Mouse (Mus musculus) Patski (cell line): ENCODE data around the gene Nmnat3. TPM values are rescaled to one million over a fixed set of nuclear protein-coding genes. Genes with fewer than 3 reads are reported as not detected.
A peak's percentile ranks its signal among the peaks of the same experiment; 100 is the strongest.

ENCODE experiments used
- ATAC-seq: fragments of 100-300 bp; one replicate; pipeline ENCODE4 v1.8.0; 2021
- CTCF ChIA-PET: fragments of 350-600 bp; sonication (Branson Sonifier 250); formaldehyde crosslinking; loops from one replicate; lab custom pipeline; 2022; ENCODE audit warnings: inconsistent platforms; lab: Charles Lee
- POLR2A ChIA-PET: fragments of 350-600 bp; sonication (Branson Sonifier 250); formaldehyde crosslinking; loops from one replicate; lab custom pipeline; 2022; ENCODE audit warnings: antibody characterized with exemption, inconsistent platforms; lab: Charles Lee
- DNase-seq: peaks from one replicate; pipeline ENCODE4 v3.0.0-alpha.2; 2011; ENCODE audit warnings: low read depth, low spot score
- H3K27me3 ChIP-seq: fragments of 371-371 bp; one replicate; pipeline ENCODE4 v1.5.1; 2021
- CTCF ChIP-seq: fragments of 100-300 bp; IDR thresholded peaks from one replicate; pipeline ENCODE4 v1.5.1; 2021
- in situ Hi-C: fragments of 300-500 bp; cut with MboI; formaldehyde crosslinking; loops from 3 replicates; pipeline ENCODE4 v1.11.1; 2018; ENCODE audit warnings: low pct_unique_long_range_greater_than_20kb, mixed read lengths
- polyA plus RNA-seq: library from polyadenylated mRNA; unstranded; gene quantifications from one replicate; pipeline ENCODE4 v1.2.3, GENCODE M21; 2021

The Nmnat3 gene
- polyA plus RNA-seq, 1 experiment from 2014 or later: 26.2 TPM

GRCm38 (mm10) chr9:98329274-98330105, 42.3 kb downstream of the Nmnat3 start:
- CTCF ChIA-PET: no interaction called here
- in situ Hi-C loops: no loop called here
- POLR2A ChIA-PET: no interaction called here
- TF ChIP-seq CTCF: no peak
- no peak for ATAC-seq
- DNase-seq: no peak
- no peaks in the 10 kb centered on the region for H3K27me3 ChIP-seq

GRCm38 (mm10) chr9:98333219-98333754, 46.1 kb downstream of the Nmnat3 start:
- DNase-seq (no peak), ATAC-seq (no peak)
- no peak for TF ChIP-seq CTCF
- CTCF ChIA-PET: no interaction called here
- POLR2A ChIA-PET: no interaction called here
- in situ Hi-C loops: no loop called here
- no peaks in the 10 kb centered on the region for H3K27me3 ChIP-seq

DNA sequence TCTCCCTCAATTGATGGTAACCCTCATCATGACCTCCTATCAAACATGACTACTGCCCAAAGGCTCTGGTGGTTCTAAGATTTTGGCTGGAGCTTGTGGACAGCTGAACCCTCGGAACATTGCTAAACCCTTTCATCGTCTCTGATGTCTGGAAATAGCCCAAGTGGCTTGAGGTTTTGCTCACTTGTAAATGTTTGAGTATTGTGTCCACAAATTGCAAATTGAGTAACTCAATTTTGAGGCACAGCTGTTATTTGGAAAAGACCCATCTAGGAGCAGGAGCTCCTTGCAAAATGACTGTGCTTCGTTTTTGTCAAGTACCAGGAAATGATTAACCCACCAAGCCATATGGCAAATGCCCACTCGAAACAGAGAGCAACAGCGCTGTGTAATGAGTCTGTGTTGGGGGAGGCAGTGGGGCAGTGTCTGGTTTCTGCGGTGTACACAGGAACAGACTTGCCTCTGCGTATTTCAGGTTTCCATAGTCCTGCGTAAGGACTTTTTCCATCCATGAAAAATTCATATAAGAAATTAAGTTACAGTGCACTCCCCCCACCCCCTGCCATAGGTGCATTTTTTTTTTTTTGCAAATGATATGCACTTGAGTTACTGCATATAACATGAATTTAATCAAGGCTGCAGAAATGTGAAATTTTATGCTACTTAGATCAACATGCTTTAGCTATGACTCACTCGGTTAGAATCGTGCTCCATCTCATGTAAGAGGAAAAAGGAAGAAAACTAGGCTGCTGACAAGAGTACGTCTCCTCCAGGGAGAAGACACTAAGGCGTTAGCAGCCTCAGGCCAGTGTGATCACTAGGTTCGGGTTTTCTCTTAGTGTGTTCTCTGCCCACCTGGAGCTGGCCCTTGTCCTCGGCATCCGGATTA, 50.9 kb downstream of the Nmnat3 start:
- H3K27me3 ChIP-seq: no peaks in the 10 kb centered on the region
- in situ Hi-C loops: no loop called here
- ATAC-seq (peak; percentile 88), DNase-seq (no peak)
- no peak for TF ChIP-seq CTCF
- POLR2A ChIA-PET: interaction anchor here (0.6 to 0.7 kb wide), 2 partner anchors 11 to 118 kb away, joined by 3 to 5 read pairs; no protein-coding TSS in a partner anchor
- CTCF ChIA-PET: interaction anchor here (0.8 to 2.0 kb wide), 2 partner anchors 13 to 95 kb away, joined by 3 to 4 read pairs; no protein-coding TSS in a partner anchor

- no peak for DNase-seq
- ChIA-PET CTCF (no interaction called here), POLR2A (interaction anchor here (0.8 kb wide), 1 partner anchor 82 kb away, joined by 6 read pairs; no protein-coding TSS in a partner anchor)
- in situ Hi-C loops: no loop called here
- H3K27me3 ChIP-seq: no peaks in the 10 kb centered on the region
- no peak for ATAC-seq
- no peak for TF ChIP-seq CTCF
Measured at GRCm38 (mm10) chr9:98339971-98340370, 52.7 kb downstream of the Nmnat3 start.

- POLR2A ChIA-PET: interaction anchor here (0.8 kb wide), 1 partner anchor 83 kb away, joined by 6 read pairs; no protein-coding TSS in a partner anchor
- ATAC-seq (no peak), DNase-seq (no peak)
- CTCF ChIA-PET: no interaction called here
- H3K27me3 ChIP-seq: no peaks in the 10 kb centered on the region
- TF ChIP-seq CTCF: no peak
- in situ Hi-C loops: no loop called here
Measured at GRCm38 (mm10) chr9:98340427-98340826, 53.2 kb downstream of the Nmnat3 start.

DNA sequence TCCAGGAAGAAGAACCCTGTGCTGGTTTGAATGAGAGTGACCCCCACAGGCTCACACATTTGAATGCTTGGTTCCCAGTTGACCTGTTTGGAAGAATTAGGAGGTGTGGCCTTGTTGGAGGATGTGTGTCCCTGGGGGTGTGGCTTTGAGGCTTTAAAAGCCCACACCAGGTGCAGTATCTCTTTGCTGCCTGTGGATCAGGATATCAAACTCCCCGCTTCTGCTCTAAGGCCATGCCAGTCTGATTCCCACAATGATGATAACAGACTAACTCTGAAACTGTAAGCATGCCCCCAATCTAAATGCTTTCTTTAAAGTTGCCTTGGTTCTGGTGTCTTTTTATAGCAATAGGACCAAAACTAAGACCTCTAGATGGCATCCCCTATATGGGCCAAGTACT, 58.6 kb downstream of the Nmnat3 start:
- CTCF ChIA-PET: no interaction called here
- in situ Hi-C loops: no loop called here
- POLR2A ChIA-PET: no interaction called here
- DNase-seq: no peak
- no peak for ATAC-seq
- TF ChIP-seq CTCF: no peak
- H3K27me3 ChIP-seq: no peaks in the 10 kb centered on the region

DNA sequence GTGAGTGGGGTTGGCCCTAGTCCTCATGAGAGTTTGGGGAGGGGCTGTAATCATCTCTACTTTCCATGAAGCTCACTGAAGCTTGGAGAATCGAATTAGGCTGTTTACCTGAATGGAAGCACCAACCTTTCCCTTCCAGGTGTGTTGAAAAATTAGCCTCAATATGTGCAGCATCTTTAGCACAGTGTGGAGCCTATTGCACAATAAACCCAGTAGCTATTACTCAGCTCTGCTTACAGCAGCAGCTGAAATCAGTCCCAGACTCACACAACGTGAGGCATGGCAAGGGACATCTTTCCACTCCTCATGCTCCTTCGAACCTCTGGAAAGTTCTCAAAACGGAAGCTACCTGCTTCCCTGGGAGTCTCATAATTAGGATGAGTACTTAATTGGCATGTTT, 59.0 kb downstream of the Nmnat3 start:
- no peak for TF ChIP-seq CTCF
- CTCF ChIA-PET: no interaction called here
- POLR2A ChIA-PET: no interaction called here
- H3K27me3 ChIP-seq: no peaks in the 10 kb centered on the region
- in situ Hi-C loops: no loop called here
- DNase-seq (no peak), ATAC-seq (no peak)

DNA sequence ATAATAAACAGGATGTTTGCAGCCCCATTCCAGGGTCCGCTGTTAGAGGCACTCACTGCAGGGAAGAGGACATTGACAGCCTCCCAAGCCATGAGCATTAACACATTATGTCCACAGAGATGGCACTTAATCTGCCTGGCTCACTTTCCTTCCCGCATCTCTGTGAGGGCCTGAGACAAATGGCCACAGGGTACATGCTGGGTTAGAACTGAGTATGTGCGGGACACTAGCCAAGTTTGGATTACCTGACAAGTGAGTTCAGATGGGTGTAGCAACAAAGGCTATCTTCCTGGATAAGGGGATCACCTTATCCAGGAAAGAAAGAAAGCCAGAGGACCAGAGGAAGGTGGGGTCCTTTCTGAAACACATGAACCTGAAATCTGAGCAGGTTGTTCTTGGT, 59.8 kb downstream of the Nmnat3 start:
- POLR2A ChIA-PET: no interaction called here

GRCm38 (mm10) chr9:98350318-98351144, 63.3 kb downstream of the Nmnat3 start:
- no peak for TF ChIP-seq CTCF
- CTCF ChIA-PET: interaction anchor here (0.9 to 1.0 kb wide), 2 partner anchors 24 to 44 kb away, joined by 3 read pairs; no protein-coding TSS in a partner anchor
- no peak for DNase-seq
- in situ Hi-C loops: no loop called here
- H3K27me3 ChIP-seq: no peaks in the 10 kb centered on the region
- POLR2A ChIA-PET: no interaction called here
- ATAC-seq: no peak

More for the DNA sequence above, 59.8 kb downstream of the Nmnat3 start:
- ATAC-seq (no peak), DNase-seq (no peak)
- in situ Hi-C loops: no loop called here
- no peaks in the 10 kb centered on the region for H3K27me3 ChIP-seq
- CTCF ChIA-PET: no interaction called here
- no peak for TF ChIP-seq CTCF

DNA sequence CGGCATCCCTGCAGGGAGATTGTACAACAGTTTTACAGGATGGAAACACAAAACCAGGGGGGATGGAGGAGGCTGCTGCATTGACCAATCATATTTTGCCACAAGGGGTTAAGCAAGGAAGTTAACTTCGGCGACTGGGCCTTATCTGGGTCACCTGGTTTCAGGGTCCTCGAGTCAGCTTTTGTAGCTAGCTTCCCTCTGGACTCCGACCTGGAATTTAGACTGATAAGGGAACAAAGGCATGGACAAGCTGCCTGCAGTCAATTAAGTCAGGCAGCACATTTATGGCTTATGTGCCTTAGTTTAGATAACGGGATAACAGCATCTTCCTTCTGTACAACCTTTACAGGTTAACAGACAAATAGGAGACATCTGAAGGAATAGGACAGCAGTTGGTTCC, 65.1 kb downstream of the Nmnat3 start:
- DNase-seq: no peak
- in situ Hi-C loops: no loop called here
- CTCF ChIA-PET: no interaction called here
- TF ChIP-seq CTCF: no peak
- no peak for ATAC-seq
- POLR2A ChIA-PET: no interaction called here
- H3K27me3 ChIP-seq: no peaks in the 10 kb centered on the region
